Mouse (Mus musculus) olfactory bulb, adult 2 months (tissue): ENCODE results near the gene Ldlrad1.

Experiments
- CTCF ChIP-seq: fragments of 200-500 bp; IDR thresholded peaks from 2 replicates; pipeline ENCODE4 v1.5.1; 2012; ENCODE audit warnings: low read depth, mild to moderate bottlenecking, low read length, moderate library complexity; ENCODE audit not compliant: insufficient read depth
- POLR2A ChIP-seq: fragments of 200-500 bp; IDR thresholded peaks from 2 replicates; pipeline ENCODE4 v1.6.1; 2012; ENCODE audit warnings: mild to moderate bottlenecking, low read depth, low read length, moderate library complexity; ENCODE audit not compliant: insufficient read depth

- no peak for TF ChIP-seq CTCF
- no peak for TF ChIP-seq POLR2A
These were observed 44.4 kb downstream of the Ldlrad1 start, which contains the start of the genes Lrrc42 and Hspb11 for GRCm38 (mm10) chr4:107253125-107254091.
